In the genomic region with DNA sequence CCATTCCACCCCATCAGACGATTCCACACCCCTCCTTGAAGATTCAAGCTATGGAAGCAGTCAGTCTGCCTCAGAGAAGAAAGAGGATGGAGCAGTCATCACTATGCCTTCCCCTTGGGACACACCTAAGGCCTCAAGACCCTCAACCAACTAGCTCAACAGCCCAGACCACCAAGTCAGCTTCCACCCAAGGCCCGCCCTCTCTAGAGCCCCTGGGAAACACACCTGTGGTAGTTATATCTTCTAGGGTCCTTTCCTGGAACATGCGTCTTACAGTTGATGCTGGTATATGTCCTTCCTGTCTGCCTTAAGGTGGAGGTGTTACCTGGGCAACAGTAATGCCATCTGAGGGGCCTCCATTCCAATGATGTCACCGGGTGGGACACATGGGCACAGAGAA, we compare ENCODE assay signal across 24 mouse cellular contexts. TPM values are rescaled to one million over a fixed set of nuclear protein-coding genes. Genes with fewer than 3 reads are reported as not detected.
"Had no signal": no experiment of that assay in that cellular context is flagged by ENCODE, and none has a peak within 500 bp of the region (broad histone marks: within the 10 kb centered on the region; RNA-seq: fewer than 3 reads in every experiment).

No protein-coding gene starts in this region.

- DNase-seq: lung, adult 18-20 months; lung, embryonic 14.5 days; lung, postnatal 10 days; lung, postnatal 4 days; midbrain, embryonic 14.5 days; retina, postnatal 1 day; right cerebral cortex, adult 18-20 months; right cerebral cortex, postnatal 25 days; right cerebral cortex, postnatal 4 days; spleen, adult 18-20 months; thymus, adult 18-20 months; thymus, postnatal 14 days; thymus, postnatal 36 days had no signal

- H3K4me3 ChIP-seq: midbrain, embryonic 12.5 days; myocyte; neural tube, embryonic 13.5 days; neural tube, embryonic 15.5 days had no signal

- H3K9me3 ChIP-seq: midbrain, embryonic 12.5 days; neural tube, embryonic 13.5 days; neural tube, embryonic 15.5 days had no signal

- H3K27ac ChIP-seq: liver, embryonic 14.5 days; midbrain, embryonic 12.5 days; neural tube, embryonic 13.5 days; neural tube, embryonic 15.5 days had no signal

- H3K27me3 ChIP-seq: midbrain, embryonic 12.5 days; neural tube, embryonic 13.5 days; neural tube, embryonic 15.5 days had no signal

- H3K36me3 ChIP-seq: midbrain, embryonic 12.5 days; neural tube, embryonic 13.5 days; neural tube, embryonic 15.5 days had no signal

- ATAC-seq: midbrain, embryonic 16.5 days had no signal

RNA-seq across cellular contexts. Expression of gene Cfap43, which starts 4.9 kb away (rescaled TPM):
- polyA plus RNA-seq: liver, embryonic 16.5 days; small intestine, adult 2 months had no signal

RNA-seq across cellular contexts. Expression of gene Cfap58, which starts 23.3 kb away (rescaled TPM):
- total RNA-seq: megakaryocyte, adult 5-6 weeks; megakaryocyte-erythroid progenitor cell, adult 5-6 weeks had no signal
- polyA plus RNA-seq: liver, embryonic 14.5 days; liver, embryonic 16.5 days; lung, embryonic 14.5 days; myocyte; small intestine, adult 2 months; stomach, embryonic 14.5 days had no signal

RNA-seq across cellular contexts. Expression of gene Gsto2, which starts 48.9 kb away (rescaled TPM):
- total RNA-seq: megakaryocyte, adult 5-6 weeks had no signal
- polyA plus RNA-seq: small intestine, adult 2 months had no signal
